Mouse (Mus musculus) cerebellum, adult 2 months (tissue): ENCODE data around the gene Foxf1.

Experiments
- CTCF ChIP-seq: fragments of 200-500 bp; IDR thresholded peaks from 2 replicates; pipeline ENCODE4 v1.5.1; 2011; ENCODE audit warnings: low read depth, mild to moderate bottlenecking, control low read depth, low read length, moderate library complexity, borderline replicate concordance; ENCODE audit not compliant: insufficient read depth
- POLR2A ChIP-seq: fragments of 200-500 bp; IDR thresholded peaks from 2 replicates; pipeline ENCODE4 v1.6.1; 2011; ENCODE audit warnings: low read length, control low read depth, borderline replicate concordance; ENCODE audit not compliant: insufficient read depth

GRCm38 (mm10) chr8:121073174-121074107 lies 10.7 kb upstream of the Foxf1 start:
- TF ChIP-seq CTCF (no peak), POLR2A (no peak)
